Mouse (Mus musculus) liver, embryonic 14.5 days (tissue): ENCODE results near the gene Lamb3.

Source experiments
- CTCF ChIP-seq: IDR thresholded peaks from 2 replicates; pipeline ENCODE4 v1.5.1; 2016; ENCODE audit warnings: antibody characterized with exemption, low read depth, control low read depth
- EP300 ChIP-seq: IDR thresholded peaks from 2 replicates; pipeline ENCODE4 v1.6.1; 2016; ENCODE audit warnings: antibody characterized with exemption, low read depth

DNA sequence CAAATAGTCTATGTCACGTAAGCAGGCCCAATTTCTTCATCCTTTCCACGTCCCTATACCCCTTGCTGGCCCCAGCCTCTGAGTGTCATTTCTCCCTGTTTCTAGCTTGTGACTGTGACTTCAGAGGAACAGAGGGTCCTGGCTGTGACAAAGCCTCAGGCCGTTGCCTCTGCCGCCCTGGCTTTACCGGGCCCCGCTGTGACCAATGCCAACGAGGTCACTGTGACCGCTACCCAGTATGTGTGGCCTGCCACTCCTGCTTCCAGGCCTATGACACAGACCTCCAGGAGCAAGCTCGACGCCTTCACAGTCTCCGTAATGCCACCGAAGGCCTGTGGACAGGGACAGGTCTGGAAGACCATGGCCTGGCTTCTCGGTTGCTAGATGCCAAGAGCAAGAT, 124.5 kb downstream of the Lamb3 start:
- no peak for TF ChIP-seq EP300
- TF ChIP-seq CTCF, result no peak
